Mouse (Mus musculus) testis, postnatal 14 days (tissue): ENCODE measurements around the gene Crbn.

Experiments
- DNase-seq: peaks from one replicate; pipeline ENCODE4 v3.0.0; 2021; ENCODE audit warnings: low spot score

The Crbn gene

DNA sequence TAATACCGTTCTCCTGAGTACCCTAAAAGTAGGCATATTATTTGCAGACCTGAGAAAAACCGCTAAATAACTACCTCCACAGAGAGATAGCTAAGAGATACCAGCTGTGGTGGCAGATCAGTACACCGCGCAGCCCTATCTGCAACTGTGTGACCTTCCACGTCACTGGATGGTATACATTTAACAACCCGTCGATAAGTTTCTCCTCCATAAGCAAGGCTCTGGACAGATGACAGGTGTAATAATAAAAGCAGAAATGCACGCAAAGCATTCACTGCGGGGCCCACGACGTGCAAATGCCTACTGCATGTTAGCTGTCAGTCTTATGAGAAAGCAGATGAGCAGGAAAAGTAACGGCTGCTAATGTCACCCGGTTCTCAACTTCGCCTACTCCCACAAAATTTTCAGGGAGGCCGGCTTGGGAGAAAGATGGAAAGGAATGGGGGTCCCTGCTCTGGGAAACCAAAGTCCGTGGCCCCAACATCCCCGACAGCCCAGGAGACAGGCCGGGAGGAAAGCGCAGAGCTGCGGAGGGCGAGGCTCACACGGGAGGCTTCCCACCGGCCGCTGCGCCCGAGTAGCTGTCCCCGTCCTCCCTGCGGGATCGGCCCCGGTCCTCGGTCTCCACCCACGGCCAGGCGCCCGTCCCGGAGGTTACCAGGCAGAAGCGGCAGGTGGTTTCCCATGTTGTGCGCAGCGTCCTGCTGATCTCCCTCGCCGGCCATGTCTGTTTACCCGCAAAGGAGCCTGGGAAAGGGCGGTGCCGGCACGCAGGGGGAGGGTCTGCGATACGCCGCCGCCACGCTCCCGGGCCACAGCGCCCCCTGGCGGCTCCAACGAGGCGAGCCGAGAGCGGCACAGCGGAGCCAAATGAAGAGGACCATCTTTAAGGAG is at the start of gene Crbn:
Gene Crbn, minus strand, starts transcription at position 745 of the 894 bp plus-strand sequence.
- peak; percentile 89 for DNase-seq

DNA sequence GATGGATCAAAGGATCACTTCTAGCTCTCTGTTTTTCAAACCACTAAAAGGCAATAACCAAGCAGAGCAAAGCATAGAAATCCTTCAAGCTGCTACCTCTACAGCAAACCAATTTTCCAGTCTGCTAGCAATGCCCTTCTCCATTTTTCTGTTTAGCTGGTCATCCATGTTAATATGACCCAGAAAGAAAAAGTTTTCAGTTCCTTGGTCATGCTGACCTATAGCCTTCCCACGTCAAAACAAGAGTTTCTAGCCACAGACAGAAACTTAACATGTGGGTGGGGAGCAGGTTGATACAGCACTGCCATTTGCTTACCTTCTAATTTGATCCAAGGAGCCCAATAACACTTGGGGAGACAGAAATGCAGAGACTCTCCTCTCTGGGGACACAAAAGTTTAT is 40.3 kb upstream of the Crbn start:
- DNase-seq = no peak

- DNase-seq = no peak
Observed at GRCm38 (mm10) chr6:106838053-106838452, 38.2 kb upstream of the Crbn start.

- no peak for DNase-seq
Observed at GRCm38 (mm10) chr6:106835316-106835715, 35.4 kb upstream of the Crbn start.

DNA sequence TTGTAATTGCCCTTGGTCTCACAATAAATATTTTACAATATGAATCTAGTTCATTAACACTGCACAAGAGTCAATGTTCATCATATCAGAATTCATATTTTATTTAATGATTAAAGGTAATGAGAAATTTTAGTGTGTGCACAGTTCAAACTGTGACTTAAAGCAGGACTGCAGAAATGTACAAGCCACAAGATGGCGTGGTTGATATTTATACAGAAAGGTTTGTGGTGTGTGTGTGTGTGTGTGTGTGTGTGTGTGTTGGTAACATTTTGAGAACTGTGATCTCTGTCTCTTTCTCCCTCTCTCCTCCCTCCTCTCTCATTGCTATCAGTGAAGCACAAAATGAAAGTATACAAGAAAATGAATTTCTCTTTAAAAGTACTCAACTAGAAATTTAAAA is 22.5 kb upstream of the Crbn start:
- DNase-seq = no peak

DNA sequence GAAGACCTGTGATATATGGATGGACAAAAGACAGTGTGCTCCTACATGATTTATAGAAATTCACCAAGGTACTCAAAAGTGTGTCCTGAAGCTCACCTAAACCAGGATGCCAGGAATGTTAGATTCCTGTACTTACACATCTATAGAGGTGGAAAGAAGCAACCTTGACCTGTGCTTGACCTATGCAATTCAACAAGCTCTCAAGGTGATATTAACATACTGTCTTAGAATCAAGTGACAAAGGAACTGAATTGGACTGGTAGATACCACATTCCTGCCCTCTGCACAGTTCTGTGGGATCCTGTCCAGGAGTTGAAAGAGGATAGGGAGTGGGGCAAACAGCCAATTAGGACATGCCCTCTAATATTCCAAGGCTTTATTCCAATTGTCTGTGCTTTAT is 20.7 kb upstream of the Crbn start:
- no peak for DNase-seq

DNA sequence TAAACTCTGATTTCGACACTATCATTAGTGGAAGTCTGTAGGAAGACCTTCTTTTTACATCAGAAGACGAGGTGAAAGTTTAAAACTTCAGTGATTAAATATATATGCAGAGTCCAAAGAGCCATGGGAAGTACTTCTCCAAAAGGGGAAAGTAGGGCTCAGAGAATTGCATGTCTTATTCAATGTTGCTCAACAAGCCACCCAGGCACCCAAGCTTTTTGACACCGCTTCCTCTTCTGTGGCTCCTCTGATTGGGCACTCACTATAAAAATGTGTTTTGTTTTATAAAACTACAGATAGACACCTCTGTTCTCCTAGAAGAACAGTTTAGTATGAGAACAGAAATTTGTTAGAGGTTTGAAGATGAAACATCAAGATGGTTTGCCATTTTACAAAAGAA is 20.0 kb upstream of the Crbn start:
- DNase-seq = no peak

- DNase-seq = no peak
Observed at GRCm38 (mm10) chr6:106819246-106819645, 19.4 kb upstream of the Crbn start.

- no peak for DNase-seq
Observed at GRCm38 (mm10) chr6:106810686-106811085, 10.8 kb upstream of the Crbn start.

GRCm38 (mm10) chr6:106809161-106809560 is 9.3 kb upstream of the Crbn start:
- DNase-seq = no peak

- no peak for DNase-seq
Observed at GRCm38 (mm10) chr6:106804904-106805303, 5.0 kb upstream of the Crbn start.

DNA sequence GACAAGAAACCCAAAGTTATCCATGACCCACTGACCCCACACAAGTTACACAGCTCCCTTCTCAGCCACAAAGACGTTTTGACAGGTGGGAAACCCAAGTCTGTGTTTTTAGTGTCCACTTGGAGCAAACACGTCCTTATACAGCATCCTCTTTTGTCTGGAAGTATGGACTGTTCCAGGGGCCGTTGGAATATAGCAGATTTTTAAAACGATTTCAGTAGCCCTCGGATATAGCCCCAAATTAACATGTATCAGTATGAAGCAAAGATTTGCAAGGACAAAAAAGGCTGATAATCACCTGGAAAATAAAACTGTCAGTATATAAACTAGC is 315 bp upstream of the Crbn start:
- DNase-seq = no peak

DNA sequence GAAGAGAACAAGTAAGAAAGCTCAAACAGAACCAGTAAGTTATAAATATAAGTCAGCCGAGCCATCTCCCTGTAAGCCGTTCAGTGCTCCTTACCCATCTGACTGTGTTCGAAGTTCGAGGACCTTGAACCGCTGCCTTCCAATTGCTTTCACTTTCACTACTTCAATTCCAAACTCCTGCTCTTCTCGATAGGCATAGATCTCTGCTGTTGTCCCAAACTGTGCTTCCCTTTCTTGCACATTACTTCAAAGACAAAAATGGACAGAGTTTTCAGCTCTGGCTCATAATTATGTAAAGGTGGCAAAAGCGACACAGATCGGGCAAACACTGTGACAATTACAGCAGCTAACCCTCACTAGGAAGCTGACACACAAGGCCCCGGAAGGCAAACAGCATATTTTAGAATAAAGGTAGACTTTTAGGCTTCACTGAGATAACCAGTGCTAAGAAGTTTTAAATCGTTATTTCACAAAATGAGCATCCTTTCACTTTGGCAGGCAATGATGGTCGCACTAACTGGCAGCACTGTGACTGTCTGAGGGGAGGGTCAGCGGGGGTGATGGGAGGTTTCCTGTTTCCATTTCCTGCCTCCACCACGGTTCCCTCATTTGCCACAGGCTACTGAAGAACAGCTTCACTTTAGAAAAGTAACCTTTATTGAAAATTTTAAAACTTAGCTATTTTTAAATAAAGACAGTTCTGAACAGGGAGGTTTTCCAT is 5.6 kb downstream of the Crbn start:
- no peak for DNase-seq

DNA sequence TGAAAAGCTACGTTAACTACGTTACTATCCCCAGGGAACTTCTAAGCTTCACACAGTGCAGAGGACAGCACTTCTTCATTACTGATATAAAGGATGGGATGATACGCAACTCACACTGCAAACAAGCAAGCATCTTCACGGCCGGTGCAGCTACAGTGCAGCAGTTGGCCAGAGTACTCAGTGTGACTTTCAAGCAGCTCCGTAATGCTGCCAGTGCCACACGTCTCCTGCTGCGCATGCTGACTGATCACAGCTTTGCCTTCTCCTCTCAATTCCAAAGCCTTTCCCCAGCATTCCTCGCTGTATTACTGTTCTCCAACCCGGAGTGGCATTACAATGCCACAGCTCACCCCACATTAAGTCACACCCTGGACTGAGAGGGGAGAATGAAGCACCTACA is 6.3 kb downstream of the Crbn start:
- DNase-seq = no peak

- DNase-seq = no peak
Observed at GRCm38 (mm10) chr6:106793088-106793487, 6.8 kb downstream of the Crbn start.

DNA sequence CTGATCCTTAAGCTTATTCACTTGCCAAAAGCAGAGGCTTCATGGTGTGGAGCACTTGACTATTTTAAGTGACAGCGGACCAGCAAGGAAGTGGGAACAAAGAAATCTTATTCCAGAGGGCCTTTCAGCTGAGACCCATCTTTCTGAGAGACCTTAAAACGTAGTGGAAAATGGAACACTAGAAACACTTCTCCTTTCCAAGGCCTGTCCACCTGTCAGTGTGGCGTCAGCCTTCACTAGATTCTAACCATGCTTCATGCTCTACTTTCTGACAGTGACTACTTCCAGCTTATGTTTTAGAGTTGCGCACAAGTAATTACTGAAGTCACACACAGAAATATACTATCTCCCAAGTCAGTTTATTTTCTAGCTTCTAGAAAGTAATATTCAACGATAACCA is 7.4 kb downstream of the Crbn start:
- no peak for DNase-seq

- no peak for DNase-seq
Observed at GRCm38 (mm10) chr6:106791429-106791828, 8.4 kb downstream of the Crbn start.

DNA sequence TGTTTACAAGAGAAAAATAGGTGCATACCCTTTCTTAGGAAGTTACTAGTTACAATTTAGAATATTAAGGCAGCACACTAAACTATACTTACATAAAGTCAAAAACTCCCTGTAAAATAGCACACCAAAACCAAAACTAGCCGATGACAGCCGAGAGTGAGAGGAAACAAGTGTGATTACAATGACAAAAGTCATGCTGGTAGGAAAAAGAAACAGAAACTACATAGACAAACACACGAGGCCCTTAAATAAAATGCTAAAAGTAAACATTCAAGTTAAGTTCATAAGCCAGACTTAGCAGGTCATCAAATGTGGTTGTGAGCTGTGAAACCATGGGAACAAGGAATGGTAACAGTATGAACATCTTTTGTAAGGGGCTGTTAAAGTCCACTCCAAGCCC is 12.7 kb downstream of the Crbn start:
- DNase-seq = no peak

DNA sequence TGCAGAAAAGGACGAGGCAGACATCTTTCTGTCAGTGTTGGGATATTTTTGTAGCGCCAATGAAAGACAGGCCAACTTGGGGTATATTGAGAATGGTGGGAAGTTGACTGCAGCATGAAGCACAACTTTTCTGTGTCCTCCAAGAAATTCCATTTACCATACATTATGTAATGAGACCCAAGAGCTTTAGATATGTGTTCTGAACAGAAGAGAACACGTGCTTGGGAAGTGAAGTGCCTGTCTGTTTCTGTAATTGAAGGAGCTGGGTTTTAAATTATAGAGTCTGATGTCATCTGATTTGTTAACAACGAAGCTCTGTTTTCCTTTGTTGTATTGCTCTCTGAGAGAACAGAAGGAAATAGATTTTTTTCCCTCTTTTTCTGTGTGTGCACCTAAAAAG is 29.8 kb downstream of the Crbn start:
- no peak for DNase-seq

- DNase-seq = no peak
Observed at GRCm38 (mm10) chr6:106769290-106769866, 30.5 kb downstream of the Crbn start.

- peak; percentile 98 for DNase-seq
Observed at GRCm38 (mm10) chr6:106768640-106769289, 31.1 kb downstream of the Crbn start, which contains the start of gene Trnt1. TSS of gene Trnt1 (plus strand) at chr6:106769120.

- no peak for DNase-seq
Observed at GRCm38 (mm10) chr6:106766774-106767173, 33.1 kb downstream of the Crbn start.

GRCm38 (mm10) chr6:106765892-106766291 is 34.0 kb downstream of the Crbn start:
- no peak for DNase-seq
